In genomic region chr4:109444951-109445350, GRCm38 (mm10) we compare ENCODE assay signal across 20 mouse cellular contexts. TPM values are rescaled to one million over a fixed set of nuclear protein-coding genes. Genes with fewer than 3 reads are reported as not detected.
DNase-seq lines count a peak whose midpoint lies in the region; ATAC-seq and TF ChIP-seq lines count a peak whose summit lies in the region.
"Had no signal": no experiment of that assay in that cellular context is flagged by ENCODE, and none has a peak within 500 bp of the region (broad histone marks: within the 10 kb centered on the region; RNA-seq: fewer than 3 reads in every experiment).

No protein-coding gene starts in this region.

- no peak for DNase-seq in heart, postnatal 14 days
- no peak for DNase-seq in MEL (ENCODE audit: low read depth, low spot score)
- no peak for DNase-seq in spleen, adult 12 weeks (ENCODE audit: low spot score)
- no peak for DNase-seq in urinary bladder, postnatal 10 days (ENCODE audit: low spot score)
- DNase-seq: forebrain, postnatal 0 days; gastrocnemius, postnatal 10 days; kidney, adult 2 months; kidney, postnatal 25 days; lung, postnatal 10 days; right cerebral cortex, postnatal 25 days; thymus, postnatal 4 days had no signal

- WGBS in heart, embryonic 15.5 days, result 55% methylated on average over 2 of the region's 2 CpGs
- WGBS in liver, embryonic 15.5 days (ENCODE audit: insufficient replicate concordance), result 23% methylated on average over 2 of the region's 2 CpGs

- ATAC-seq in heart, embryonic 15.5 days (replicated peaks; ENCODE audit: insufficient number of reproducible peaks, insufficient read depth, low FRiP score, low read depth), result no peak
- ATAC-seq in erythroblast, adult 5-6 weeks (replicated peaks; ENCODE audit: low FRiP score, poor library complexity, severe bottlenecking), result peak; percentile 38
- peak; percentile 79 for ATAC-seq in liver, embryonic 15.5 days (ENCODE audit: insufficient read depth)
- no peak for ATAC-seq in frontal cortex, adult (ENCODE audit: low TSS enrichment)

- H3K27me3 ChIP-seq in heart, embryonic 15.5 days, result no peaks in the 10 kb centered on the region
- H3K27me3 ChIP-seq in MEL (ENCODE audit: control insufficient read depth in 1 of 2, insufficient read depth in 2 of 2, low read length in 2 of 2), result no peaks in the 10 kb centered on the region
- no peaks in the 10 kb centered on the region for H3K27me3 ChIP-seq in liver, embryonic 15.5 days
- H3K27me3 ChIP-seq: hindbrain, embryonic 15.5 days; limb, embryonic 15.5 days; neural tube, embryonic 13.5 days had no signal

- no peak overlapping the region for H3K9ac ChIP-seq in heart, embryonic 15.5 days
- peak overlapping the region; percentile 12; the same call in 1 of the 2 replicates for H3K9ac ChIP-seq in MEL (ENCODE audit: control insufficient read depth, low read depth, low read length, poor library complexity, severe bottlenecking)
- H3K9ac ChIP-seq in liver, embryonic 15.5 days, result peak overlapping the region; percentile 56
- H3K9ac ChIP-seq: forebrain, postnatal 0 days; hindbrain, embryonic 15.5 days; limb, embryonic 15.5 days; neural tube, embryonic 13.5 days had no signal

- no peak for TF ChIP-seq CTCF in MEL (IDR thresholded peaks at IDR 0.05 in 2 of 3, conservative IDR thresholded peaks at IDR 0.05 in 1 of 3; ENCODE audit: control insufficient read depth in 1 of 3, insufficient read depth in 1 of 3, low read depth in 2 of 3, low read length in 3 of 3, poor library complexity in 1 of 3, severe bottlenecking in 1 of 3)

- no peaks in the 10 kb centered on the region for H3K79me2 ChIP-seq in MEL (ENCODE audit: control insufficient read depth, insufficient read depth, low read length, poor library complexity)

- TF ChIP-seq EP300 in MEL (IDR thresholded peaks at IDR 0.05; ENCODE audit: low read depth in 1 of 2, low read length in 2 of 2), result no peak

- no peak for TF ChIP-seq RAD21 in MEL (IDR thresholded peaks at IDR 0.05; ENCODE audit: low read depth, low read length)

- peaks cover 53% of the 10 kb centered on the region for H3K4me1 ChIP-seq in heart, embryonic 15.5 days (replicated peaks)
- peaks cover 35 to 67% of the 10 kb centered on the region in 2 experiments for H3K4me1 ChIP-seq in MEL (ENCODE audit: control insufficient read depth in 1 of 2, insufficient read depth in 2 of 2, low read length in 2 of 2)
- H3K4me1 ChIP-seq in liver, embryonic 15.5 days (replicated peaks), result peaks cover 75% of the 10 kb centered on the region
- H3K4me1 ChIP-seq: neural tube, embryonic 13.5 days had no signal

- no peak overlapping the region for H3K4me2 ChIP-seq in heart, embryonic 15.5 days
- peak overlapping the region; percentile 69 for H3K4me2 ChIP-seq in liver, embryonic 15.5 days
- H3K4me2 ChIP-seq: hindbrain, embryonic 15.5 days; limb, embryonic 15.5 days; neural tube, embryonic 13.5 days had no signal

- H3K9me3 ChIP-seq in heart, embryonic 15.5 days (replicated peaks), result no peaks in the 10 kb centered on the region
- no peaks in the 10 kb centered on the region for H3K9me3 ChIP-seq in MEL (replicated peaks; ENCODE audit: insufficient read depth, low read length)
- H3K9me3 ChIP-seq in liver, embryonic 15.5 days (replicated peaks), result no peaks in the 10 kb centered on the region
- H3K9me3 ChIP-seq: hindbrain, embryonic 15.5 days; limb, embryonic 15.5 days; midbrain, embryonic 10.5 days; neural tube, embryonic 13.5 days had no signal

- no peaks in the 10 kb centered on the region; the same call in 1 of the 2 replicates for H3K36me3 ChIP-seq in heart, embryonic 15.5 days
- peaks cover 0 to 76% of the 10 kb centered on the region in 2 experiments; a peak in 2 of 4 replicates for H3K36me3 ChIP-seq in MEL (ENCODE audit: control insufficient read depth in 1 of 2, insufficient read depth in 2 of 2, low read length in 2 of 2)
- H3K36me3 ChIP-seq in liver, embryonic 15.5 days (replicated peaks), result peaks cover 64% of the 10 kb centered on the region
- H3K36me3 ChIP-seq: midbrain, embryonic 10.5 days; neural tube, embryonic 13.5 days had no signal

- peak overlapping the region; percentile 71 for H3K27ac ChIP-seq in heart, embryonic 15.5 days
- H3K27ac ChIP-seq in MEL (ENCODE audit: control insufficient read depth, low read depth, low read length), result peak overlapping the region; percentile 87
- H3K27ac ChIP-seq in liver, embryonic 15.5 days (replicated peaks), result peak overlapping the region; percentile 98
- H3K27ac ChIP-seq: hindbrain, embryonic 15.5 days; limb, embryonic 15.5 days; midbrain, embryonic 10.5 days; neural tube, embryonic 13.5 days had no signal

- intact Hi-C loops in heart, postnatal 14 days (cut with DNase I), result loop anchor here (5.0 kb wide), 1 partner anchor 282 kb away; no protein-coding TSS in a partner anchor

- TF ChIP-seq POLR2A in MEL (IDR thresholded peaks at IDR 0.05; ENCODE audit: control insufficient read depth in 1 of 2, insufficient read depth in 1 of 2, low read depth in 1 of 2, low read length in 2 of 2, poor library complexity in 1 of 2), result no peak

- H3K4me3 ChIP-seq in heart, embryonic 15.5 days, result no peak overlapping the region
- no peak overlapping the region for H3K4me3 ChIP-seq in MEL (ENCODE audit: control insufficient read depth in 1 of 2, insufficient read depth in 1 of 2, low read depth in 2 of 2, low read length in 2 of 2)
- H3K4me3 ChIP-seq in liver, embryonic 15.5 days (replicated peaks), result peak overlapping the region; percentile 17; the same call in 1 of the 2 replicates
- H3K4me3 ChIP-seq: hindbrain, embryonic 15.5 days; limb, embryonic 15.5 days; midbrain, embryonic 10.5 days; neural tube, embryonic 13.5 days had no signal

TF ChIP-seq in MEL, 35 proteins besides CTCF, POLR2A, EP300 and RAD21 (continues in another document):
- TF ChIP-seq GATA1 (IDR thresholded peaks at IDR 0.05; ENCODE audit: low read depth, low read length) (no peak), MEF2A (IDR thresholded peaks at IDR 0.05; ENCODE audit: extremely low read depth, insufficient replicate concordance, low read depth, low read length, poor library complexity, severe bottlenecking) (no peak), MAX (IDR thresholded peaks at IDR 0.05; ENCODE audit: low read length) (peak; percentile 38; the same call in 1 of the 2 replicates), TCF12 (IDR thresholded peaks at IDR 0.05; ENCODE audit: low read depth, low read length) (no peak), POLR2AphosphoS5 (IDR thresholded peaks at IDR 0.05; ENCODE audit: borderline replicate concordance, low read depth, low read length) (no peak), USF1 (IDR thresholded peaks at IDR 0.05; ENCODE audit: low read depth, low read length) (peak; percentile 79), MYB (IDR thresholded peaks at IDR 0.05; ENCODE audit: low read depth, low read length) (no peak), KAT2A (conservative IDR thresholded peaks at IDR 0.05; ENCODE audit: low read depth, low read length) (0 out of 2 replicates have a peak, but pooled peaks have one; percentile 1), ELF1 (IDR thresholded peaks at IDR 0.05; ENCODE audit: low read depth, low read length) (no peak), MXI1 (IDR thresholded peaks at IDR 0.05; ENCODE audit: low read depth, low read length) (no peak), USF2 (IDR thresholded peaks at IDR 0.05; ENCODE audit: borderline replicate concordance in 1 of 2, insufficient read depth in 1 of 2, low read depth in 1 of 2, low read length in 2 of 2) (0 out of 4 replicates have a peak, but pooled peaks of 1 of the 2 experiments have one; percentile 34), CHD1 (IDR thresholded peaks at IDR 0.05; ENCODE audit: low read depth, low read length) (no peak), ZC3H11A (IDR thresholded peaks at IDR 0.05; ENCODE audit: low read depth, low read length) (no peak), TAL1 (IDR thresholded peaks at IDR 0.05; ENCODE audit: low read length) (no peak), HCFC1 (IDR thresholded peaks at IDR 0.05; ENCODE audit: low read depth, low read length) (no peak), SIN3A (IDR thresholded peaks at IDR 0.05; ENCODE audit: low read length) (no peak), NRF1 (IDR thresholded peaks at IDR 0.05; ENCODE audit: insufficient read depth, low read depth, low read length, poor library complexity, severe bottlenecking) (no peak), MAFK (IDR thresholded peaks at IDR 0.05; ENCODE audit: borderline replicate concordance, low read depth, low read length) (no peak), ZMIZ1 (IDR thresholded peaks at IDR 0.05; ENCODE audit: low read depth, low read length) (no peak), RCOR1 (IDR thresholded peaks at IDR 0.05; ENCODE audit: low read depth, low read length) (no peak), JUND (IDR thresholded peaks at IDR 0.05; ENCODE audit: low read depth, low read length) (no peak), NELFE (IDR thresholded peaks at IDR 0.05; ENCODE audit: low read depth, low read length) (no peak), ZKSCAN1 (IDR thresholded peaks at IDR 0.05; ENCODE audit: low read depth, low read length) (no peak), MYC (IDR thresholded peaks at IDR 0.05; ENCODE audit: low read depth, low read length) (peak; percentile 28; the same call in 1 of the 2 replicates), UBTF (IDR thresholded peaks at IDR 0.05; ENCODE audit: borderline replicate concordance, insufficient read depth, low read depth, low read length) (no peak)

RNA-seq across cellular contexts. Expression of gene Ttc39a, which starts 38.5 kb away (rescaled TPM):
- polyA plus RNA-seq in heart, embryonic 15.5 days (2015; fragmentation: Nextera tagmentation; extraction: Ambion mirVana), result 5.9 and 7.0 TPM in 2 replicates
- 1 to 10 TPM; 1.2 to 1.6 TPM for total RNA-seq in heart, postnatal 14 days (2021)
- 1.8 and 2.8 TPM in 2 replicates for total RNA-seq in MEL (2012; rRNA removed)
- 1 to 10 TPM in 1 of 2 experiments, not detected in 1; 4.2 TPM for polyA plus RNA-seq in MEL (2012; ENCODE audit: insufficient read depth in 1 of 2, insufficient read length in 2 of 2, low read depth in 1 of 2, low replicate concordance in 2 of 2, missing spikeins in 1 of 2)
- total RNA-seq in erythroblast, adult 5-6 weeks (2015; ENCODE audit: low replicate concordance), result 10.8 and 15.0 TPM in 2 replicates
- total RNA-seq in erythroblast, adult 5-6 weeks (2017; ENCODE audit: low replicate concordance), result 16.7 and 17.4 TPM in 2 replicates
- 13.5 and 14.3 TPM in 2 replicates for polyA plus RNA-seq in liver, embryonic 15.5 days (2015; fragmentation: Nextera tagmentation; extraction: Ambion mirVana)
- total RNA-seq: monocyte, adult 5-6 weeks had no signal

RNA-seq across cellular contexts. Expression of gene Rnf11, which starts 39.6 kb away (rescaled TPM):
- polyA plus RNA-seq in heart, embryonic 15.5 days (2015; fragmentation: Nextera tagmentation; extraction: Ambion mirVana), result 45.8 and 48.0 TPM in 2 replicates
- total RNA-seq in heart, postnatal 14 days (2021), result 100 to 1,000 TPM; 102 to 106 TPM
- total RNA-seq in MEL (2012; rRNA removed), result 7.9 and 8.7 TPM in 2 replicates
- 1 to 10 TPM in 1 of 2 experiments, not detected in 1; 8.6 TPM for polyA plus RNA-seq in MEL (2012; ENCODE audit: insufficient read depth in 1 of 2, insufficient read length in 2 of 2, low read depth in 1 of 2, low replicate concordance in 2 of 2, missing spikeins in 1 of 2)
- 174 and 177 TPM in 2 replicates for total RNA-seq in erythroblast, adult 5-6 weeks (2015; ENCODE audit: low replicate concordance)
- 241 and 315 TPM in 2 replicates for total RNA-seq in erythroblast, adult 5-6 weeks (2017; ENCODE audit: low replicate concordance)
- polyA plus RNA-seq in liver, embryonic 15.5 days (2015; fragmentation: Nextera tagmentation; extraction: Ambion mirVana), result 34.1 and 35.2 TPM in 2 replicates

Comparison
In these comparisons a context has a peak if more than half of its experiments do, and no peak if none do; other contexts are left out.
1. ATAC-seq: peak in erythroblast, adult 5-6 weeks (single experiment) and liver, embryonic 15.5 days (single experiment); none in heart, embryonic 15.5 days (single experiment) and frontal cortex, adult (single experiment).
2. RNA of gene Rnf11, which starts 39.6 kb away (total RNA-seq): 174 to 315 TPM in erythroblast, adult 5-6 weeks and 102 to 106 TPM in heart, postnatal 14 days; 7.9 to 8.7 TPM in MEL; every median in the first group is over 10 times any median in the second.
3. Peak in every context shown above with its lines, with median percentiles within 50 percentile points of each other: H3K27ac ChIP-seq.